Comparison of ENCODE assay signal across 27 mouse cellular contexts in genomic region chr8:116887813-116888212, GRCm38 (mm10). TPM values are rescaled to one million over a fixed set of nuclear protein-coding genes. Genes with fewer than 3 reads are reported as not detected.
A peak's percentile ranks its signal among the peaks of the same experiment; 100 is the strongest.
DNase-seq lines count a peak whose midpoint lies in the region; ATAC-seq and TF ChIP-seq lines count a peak whose summit lies in the region.
"Had no signal": no experiment of that assay in that cellular context is flagged by ENCODE, and none has a peak within 500 bp of the region (broad histone marks: within the 10 kb centered on the region; RNA-seq: fewer than 3 reads in every experiment).

No protein-coding gene starts in this region.

- intact Hi-C loops in heart, postnatal 10 days (cut with DNase I): no loop called here

- no peak overlapping the region for H3K27ac ChIP-seq in heart, embryonic 11.5 days (ENCODE audit: low read depth, low read length)
- no peak overlapping the region for H3K27ac ChIP-seq in midbrain, postnatal 0 days (ENCODE audit: low read depth, low read length)
- no peak overlapping the region for H3K27ac ChIP-seq in midbrain, embryonic 11.5 days (ENCODE audit: low read depth, low read length)
- H3K27ac ChIP-seq: hindbrain, embryonic 13.5 days; liver, embryonic 14.5 days; lung, embryonic 15.5 days; midbrain, embryonic 12.5 days; neural tube, embryonic 15.5 days had no signal

- ATAC-seq in heart, embryonic 11.5 days (replicated peaks; ENCODE audit: insufficient number of reproducible peaks, low FRiP score, low TSS enrichment): no peak
- ATAC-seq in midbrain, postnatal 0 days (ENCODE audit: low FRiP score): no peak
- no peak for ATAC-seq in midbrain, embryonic 11.5 days (ENCODE audit: low FRiP score)
- ATAC-seq: activated CD4-positive, CD25-positive, alpha-beta regulatory T cell, adult 4 months; forebrain, embryonic 14.5 days; intestine, postnatal 0 days had no signal

- no peak overlapping the region for H3K4me3 ChIP-seq in heart, embryonic 11.5 days (ENCODE audit: low read depth, low read length)
- no peak overlapping the region for H3K4me3 ChIP-seq in midbrain, postnatal 0 days (ENCODE audit: low read depth, low read length)
- no peak overlapping the region for H3K4me3 ChIP-seq in midbrain, embryonic 11.5 days (ENCODE audit: low read depth, low read length)
- H3K4me3 ChIP-seq: heart, embryonic 12.5 days; hindbrain, embryonic 13.5 days; lung, embryonic 15.5 days; midbrain, embryonic 12.5 days; neural tube, embryonic 15.5 days had no signal

- 58% methylated on average over 4 of the region's 4 CpGs for WGBS in heart, embryonic 11.5 days (ENCODE audit: insufficient replicate concordance)
- WGBS in midbrain, postnatal 0 days: 74% methylated on average over 4 of the region's 4 CpGs
- 93% methylated on average over 4 of the region's 4 CpGs for WGBS in midbrain, embryonic 11.5 days

- H3K9me3 ChIP-seq in heart, embryonic 11.5 days (replicated peaks; ENCODE audit: control insufficient read depth, low read length): no peaks in the 10 kb centered on the region
- H3K9me3 ChIP-seq in midbrain, postnatal 0 days (ENCODE audit: low read length): no peaks in the 10 kb centered on the region
- H3K9me3 ChIP-seq in midbrain, embryonic 11.5 days (ENCODE audit: control insufficient read depth, low read length): no peaks in the 10 kb centered on the region
- H3K9me3 ChIP-seq: hindbrain, embryonic 13.5 days; lung, embryonic 15.5 days; neural tube, embryonic 15.5 days had no signal

- H3K27me3 ChIP-seq in heart, embryonic 11.5 days (ENCODE audit: control insufficient read depth, insufficient read depth, low read length): no peaks in the 10 kb centered on the region
- H3K27me3 ChIP-seq in midbrain, postnatal 0 days (ENCODE audit: insufficient read depth, low read length): no peaks in the 10 kb centered on the region
- H3K27me3 ChIP-seq in midbrain, embryonic 11.5 days (ENCODE audit: control insufficient read depth, insufficient read depth, low read length): no peaks in the 10 kb centered on the region
- H3K27me3 ChIP-seq: CH12.LX; heart, embryonic 12.5 days; hindbrain, embryonic 13.5 days; lung, embryonic 15.5 days; midbrain, embryonic 12.5 days; neural tube, embryonic 15.5 days had no signal

- H3K4me2 ChIP-seq in heart, embryonic 11.5 days: no peak overlapping the region
- H3K4me2 ChIP-seq in midbrain, postnatal 0 days (ENCODE audit: low read depth, low read length, poor library complexity, severe bottlenecking): no peak overlapping the region
- H3K4me2 ChIP-seq in midbrain, embryonic 11.5 days: no peak overlapping the region
- H3K4me2 ChIP-seq: heart, embryonic 12.5 days; hindbrain, embryonic 13.5 days; lung, embryonic 15.5 days; midbrain, embryonic 12.5 days; neural tube, embryonic 15.5 days had no signal

- H3K36me3 ChIP-seq in heart, embryonic 11.5 days (ENCODE audit: control insufficient read depth, insufficient read depth, low read length): peaks cover 4% of the 10 kb centered on the region; the same call in 1 of the 2 replicates
- H3K36me3 ChIP-seq in midbrain, postnatal 0 days (ENCODE audit: insufficient read depth, low read length): peaks cover 6% of the 10 kb centered on the region; the same call in 1 of the 2 replicates
- peaks cover 3% of the 10 kb centered on the region; the same call in 1 of the 2 replicates for H3K36me3 ChIP-seq in midbrain, embryonic 11.5 days (ENCODE audit: control insufficient read depth, insufficient read depth, low read length)

- DNase-seq in cerebellum, postnatal 10 days: peak; percentile 30 to 31
- no peak for DNase-seq in cerebellum, postnatal 25 days
- DNase-seq in heart, postnatal 10 days: peak; percentile 22 to 23
- peak; percentile 54 for DNase-seq in midbrain, postnatal 0 days (ENCODE audit: low spot score)
- DNase-seq in midbrain, embryonic 11.5 days (ENCODE audit: low spot score, missing footprints): no peak
- DNase-seq in adrenal gland, postnatal 36 days: no peak
- DNase-seq: adrenal gland, adult 8-10 months; cerebellum, adult 8-10 months; embryo, embryonic 11 days; kidney, adult 9 months; kidney, postnatal 10 days; layer of hippocampus, postnatal 36 days; liver; right cerebral cortex, adult 18-20 months; spleen, adult 18-20 months; thymus, postnatal 14 days had no signal

- TF ChIP-seq CTCF in midbrain, postnatal 0 days (IDR thresholded peaks at IDR 0.05): no peak

- H3K4me1 ChIP-seq in heart, embryonic 11.5 days (ENCODE audit: control insufficient read depth, insufficient read depth, low read length): no peaks in the 10 kb centered on the region
- H3K4me1 ChIP-seq in midbrain, postnatal 0 days (ENCODE audit: insufficient read depth, low read length): no peaks in the 10 kb centered on the region
- no peaks in the 10 kb centered on the region for H3K4me1 ChIP-seq in midbrain, embryonic 11.5 days (ENCODE audit: control insufficient read depth, insufficient read depth, low read length)
- H3K4me1 ChIP-seq: heart, embryonic 12.5 days; hindbrain, embryonic 13.5 days; lung, embryonic 15.5 days; midbrain, embryonic 12.5 days; neural tube, embryonic 15.5 days had no signal

- no peak overlapping the region for H3K9ac ChIP-seq in heart, embryonic 11.5 days (ENCODE audit: low read depth, low read length)
- H3K9ac ChIP-seq in midbrain, postnatal 0 days (replicated peaks; ENCODE audit: low read length, poor library complexity, severe bottlenecking): no peak overlapping the region
- H3K9ac ChIP-seq in midbrain, embryonic 11.5 days (ENCODE audit: low read length): no peak overlapping the region
- H3K9ac ChIP-seq: heart, embryonic 12.5 days; hindbrain, embryonic 13.5 days; liver, embryonic 14.5 days; lung, embryonic 15.5 days; midbrain, embryonic 12.5 days; neural tube, embryonic 15.5 days had no signal

RNA-seq across cellular contexts. Expression of gene Cmc2, which starts 33.4 kb away (rescaled TPM):
- total RNA-seq in heart, postnatal 10 days (2021): 10 to 100 TPM; 50.0 to 54.3 TPM
- 102 and 113 TPM in 2 replicates for polyA plus RNA-seq in heart, embryonic 11.5 days (2014; fragmentation: Nextera tagmentation; extraction: Ambion mirVana)
- total RNA-seq in midbrain, postnatal 0 days (2014; rRNA removed): 8.8 and 16.8 TPM in 2 replicates
- 24.8 and 24.9 TPM in 2 replicates for polyA plus RNA-seq in midbrain, postnatal 0 days (2015; fragmentation: Nextera tagmentation; extraction: Ambion mirVana)
- 77.6 and 79.5 TPM in 2 replicates for polyA plus RNA-seq in midbrain, embryonic 11.5 days (2014; fragmentation: Nextera tagmentation; extraction: Ambion mirVana)
- 10 to 100 TPM; 54.0 to 60.9 TPM for total RNA-seq in adrenal gland, postnatal 36 days (2021)

RNA-seq across cellular contexts. Expression of gene Cenpn, which starts 33.7 kb away (rescaled TPM):
- 1 to 10 TPM; 4.9 to 5.1 TPM for total RNA-seq in heart, postnatal 10 days (2021)
- 32.8 and 34.0 TPM in 2 replicates for polyA plus RNA-seq in heart, embryonic 11.5 days (2014; fragmentation: Nextera tagmentation; extraction: Ambion mirVana)
- 2.6 and 3.3 TPM in 2 replicates for total RNA-seq in midbrain, postnatal 0 days (2014; rRNA removed)
- polyA plus RNA-seq in midbrain, postnatal 0 days (2015; fragmentation: Nextera tagmentation; extraction: Ambion mirVana): 4.2 and 5.8 TPM in 2 replicates
- polyA plus RNA-seq in midbrain, embryonic 11.5 days (2014; fragmentation: Nextera tagmentation; extraction: Ambion mirVana): 53.0 and 54.0 TPM in 2 replicates
- total RNA-seq in adrenal gland, postnatal 36 days (2021): 1 to 10 TPM; 6.1 TPM

RNA-seq across cellular contexts. Expression of gene Atmin, which starts 55.4 kb away (rescaled TPM):
- 10 to 100 TPM; 14.5 to 16.9 TPM for total RNA-seq in heart, postnatal 10 days (2021)
- 8.9 and 10.5 TPM in 2 replicates for polyA plus RNA-seq in heart, embryonic 11.5 days (2014; fragmentation: Nextera tagmentation; extraction: Ambion mirVana)
- total RNA-seq in midbrain, postnatal 0 days (2014; rRNA removed): 45.3 and 47.1 TPM in 2 replicates
- 20.1 and 22.7 TPM in 2 replicates for polyA plus RNA-seq in midbrain, postnatal 0 days (2015; fragmentation: Nextera tagmentation; extraction: Ambion mirVana)
- 16.8 and 17.5 TPM in 2 replicates for polyA plus RNA-seq in midbrain, embryonic 11.5 days (2014; fragmentation: Nextera tagmentation; extraction: Ambion mirVana)
- total RNA-seq in adrenal gland, postnatal 36 days (2021): 10 to 100 TPM; 23.1 to 24.4 TPM

Comparison
In these comparisons a context has a peak if more than half of its experiments do, and no peak if none do; other contexts are left out.
1. DNase-seq: peak in cerebellum, postnatal 10 days (2 of 2), heart, postnatal 10 days (2 of 2) and midbrain, postnatal 0 days (single experiment); none in cerebellum, postnatal 25 days (0 of 2), midbrain, embryonic 11.5 days (single experiment) and adrenal gland, postnatal 36 days (0 of 2).